Mouse (Mus musculus) intestine, postnatal 0 days (tissue): ENCODE results near the gene Shc3. TPM values are rescaled to one million over a fixed set of nuclear protein-coding genes. Genes with fewer than 3 reads are reported as not detected.

Experiments
- ATAC-seq: fragments of 200-750 bp; cut with Nextera tagmentation; 2 replicates; pipeline ENCODE4 v1.8.0; 2017; ENCODE audit warnings: mild to moderate bottlenecking, moderate TSS enrichment, moderate library complexity
- H3K27ac ChIP-seq: fragments of 300-500 bp; sonication (generic); 2 replicates; pipeline ENCODE4 v1.5.1; 2014; ENCODE audit warnings: mild to moderate bottlenecking, low read depth, low read length, moderate library complexity
- H3K27me3 ChIP-seq: fragments of 300-500 bp; sonication (generic); replicated peaks from 2 replicates; pipeline ENCODE4 v1.6.1; 2014; ENCODE audit warnings: low read length, mixed read lengths; ENCODE audit not compliant: control insufficient read depth, insufficient read depth
- H3K36me3 ChIP-seq: fragments of 300-500 bp; sonication (generic); 2 replicates; pipeline ENCODE4 v1.6.1; 2014; ENCODE audit warnings: mild to moderate bottlenecking, moderate library complexity; ENCODE audit not compliant: control insufficient read depth, insufficient read depth
- H3K4me1 ChIP-seq: fragments of 300-500 bp; sonication (generic); replicated peaks from 2 replicates; pipeline ENCODE4 v1.6.1; 2014; ENCODE audit warnings: antibody characterized with exemption, low read length, mixed read lengths; ENCODE audit not compliant: control insufficient read depth, insufficient read depth
- H3K4me2 ChIP-seq: fragments of 300-500 bp; sonication (generic); replicated peaks from 2 replicates; pipeline ENCODE4 v1.6.1; 2014; ENCODE audit warnings: low read depth, mild to moderate bottlenecking, moderate library complexity
- H3K4me3 ChIP-seq: fragments of 300-500 bp; sonication (generic); 2 replicates; pipeline ENCODE4 v1.5.1; 2014; ENCODE audit warnings: low read depth, low read length
- H3K9ac ChIP-seq: fragments of 300-500 bp; sonication (generic); 2 replicates; pipeline ENCODE4 v1.6.1; 2014; ENCODE audit warnings: mild to moderate bottlenecking, low read depth, low read length
- H3K9me3 ChIP-seq: fragments of 300-500 bp; sonication (generic); 2 replicates; pipeline ENCODE4 v1.6.1; 2016; ENCODE audit warnings: mixed run types; ENCODE audit not compliant: control insufficient read depth
- CTCF ChIP-seq: sonication (generic); IDR thresholded peaks from 2 replicates; pipeline ENCODE4 v1.5.1; 2016; ENCODE audit warnings: low read depth, mild to moderate bottlenecking, control low read depth, antibody characterized with exemption, moderate library complexity
- WGBS: fragments of 180-500 bp; shearing (Covaris S2); extraction: QIAGEN DNeasy Blood & Tissue Kit; methylation state at CpG from one replicate; pipeline ENCODE4 v1.1.7; 2014; 5-methylcytosine and 5-hydroxymethylcytosine counted together
- polyA plus RNA-seq: library from polyadenylated mRNA; unstranded; fragments of >200 nt; fragmentation: Nextera tagmentation; extraction: Ambion mirVana; gene quantifications from 2 replicates; pipeline ENCODE4 v1.2.1, GENCODE M21; 2015

Shc3 gene
- polyA plus RNA-seq, 1 experiment from 2014 or later: 0.17 TPM

DNA sequence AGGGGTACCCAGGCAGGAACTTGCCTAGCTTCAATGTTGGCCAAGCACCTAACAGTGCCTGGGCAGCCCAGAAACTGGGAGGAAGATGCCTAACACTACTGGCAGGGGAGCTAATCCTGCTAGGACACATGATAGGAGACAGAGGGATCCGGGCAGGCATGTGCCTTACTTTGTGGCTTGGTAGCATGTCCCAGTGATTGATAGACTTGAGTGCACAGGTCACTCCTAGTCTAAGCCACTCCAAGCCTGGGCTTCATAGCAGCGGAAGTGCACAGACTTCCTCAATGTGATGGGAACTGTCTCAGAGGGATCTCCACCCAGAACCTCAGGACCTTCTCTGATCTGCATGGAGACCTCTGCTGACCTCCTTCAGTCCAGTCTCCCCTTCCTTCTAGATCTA lies 134.1 kb downstream of the Shc3 start:
- no peaks in the 10 kb centered on the region for H3K4me1 ChIP-seq
- no peak overlapping the region for H3K4me2 ChIP-seq
- H3K27ac ChIP-seq: no peak overlapping the region
- H3K9ac ChIP-seq: no peak overlapping the region
- WGBS: 65% methylated on average over 2 of the region's 2 CpGs
- no peaks in the 10 kb centered on the region for H3K9me3 ChIP-seq
- ATAC-seq: no peak
- H3K27me3 ChIP-seq: no peaks in the 10 kb centered on the region
- no peak overlapping the region for H3K4me3 ChIP-seq
- no peaks in the 10 kb centered on the region for H3K36me3 ChIP-seq
- TF ChIP-seq CTCF: no peak

DNA sequence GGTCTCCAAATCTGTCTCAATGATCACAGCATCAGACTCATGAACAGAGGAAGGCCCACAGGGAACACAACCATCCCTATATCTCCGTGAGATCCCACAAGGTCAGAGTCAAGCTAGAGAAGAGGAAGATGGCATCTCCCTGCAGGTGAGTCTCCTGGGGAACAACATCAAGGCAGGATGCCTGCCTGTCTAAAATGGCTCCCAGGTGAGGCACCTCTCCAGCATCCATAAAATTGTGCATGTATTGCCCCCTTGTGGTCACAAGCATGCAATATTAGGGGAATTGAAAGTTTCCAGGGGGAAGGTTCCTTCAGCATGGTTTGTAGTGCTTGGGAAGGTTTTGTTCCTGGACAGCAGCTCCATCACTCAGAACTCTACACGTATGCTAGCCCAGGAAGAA lies 134.8 kb downstream of the Shc3 start:
- no peak overlapping the region for H3K27ac ChIP-seq
- no peaks in the 10 kb centered on the region for H3K27me3 ChIP-seq
- 72% methylated on average over 2 of the region's 2 CpGs for WGBS
- H3K9ac ChIP-seq: no peak overlapping the region
- no peak for ATAC-seq
- no peaks in the 10 kb centered on the region for H3K9me3 ChIP-seq
- H3K4me1 ChIP-seq: no peaks in the 10 kb centered on the region
- no peak overlapping the region for H3K4me3 ChIP-seq
- TF ChIP-seq CTCF: peak; percentile 69
- no peaks in the 10 kb centered on the region for H3K36me3 ChIP-seq
- H3K4me2 ChIP-seq: no peak overlapping the region

DNA sequence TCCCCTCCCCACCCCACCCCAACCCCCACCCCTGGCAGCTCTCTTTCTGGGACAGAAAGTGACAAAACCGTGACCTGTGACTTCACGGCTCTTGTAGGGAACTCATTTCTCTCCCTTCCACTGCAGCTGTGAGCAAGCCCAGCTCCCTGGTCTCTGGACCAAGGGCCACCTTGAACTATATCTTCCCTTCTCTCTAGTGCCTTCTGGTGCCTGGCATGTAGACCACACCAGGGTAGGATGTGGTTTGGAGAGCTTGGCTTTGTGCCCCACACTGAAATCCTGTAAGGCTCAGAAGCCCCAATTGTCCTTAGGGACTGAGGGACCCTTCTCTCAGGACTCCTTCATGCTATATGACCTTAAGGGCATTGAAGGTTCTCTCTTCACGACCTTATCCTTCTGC lies 135.8 kb downstream of the Shc3 start:
- Histone ChIP-seq H3K4me1 (no peaks in the 10 kb centered on the region), H3K27ac (no peak overlapping the region), H3K4me3 (no peak overlapping the region), H3K4me2 (no peak overlapping the region), H3K9me3 (no peaks in the 10 kb centered on the region), H3K9ac (no peak overlapping the region), H3K36me3 (no peaks in the 10 kb centered on the region), H3K27me3 (no peaks in the 10 kb centered on the region)
- no peak for ATAC-seq
- no peak for TF ChIP-seq CTCF
- 72% methylated on average over 3 of the region's 3 CpGs for WGBS

DNA sequence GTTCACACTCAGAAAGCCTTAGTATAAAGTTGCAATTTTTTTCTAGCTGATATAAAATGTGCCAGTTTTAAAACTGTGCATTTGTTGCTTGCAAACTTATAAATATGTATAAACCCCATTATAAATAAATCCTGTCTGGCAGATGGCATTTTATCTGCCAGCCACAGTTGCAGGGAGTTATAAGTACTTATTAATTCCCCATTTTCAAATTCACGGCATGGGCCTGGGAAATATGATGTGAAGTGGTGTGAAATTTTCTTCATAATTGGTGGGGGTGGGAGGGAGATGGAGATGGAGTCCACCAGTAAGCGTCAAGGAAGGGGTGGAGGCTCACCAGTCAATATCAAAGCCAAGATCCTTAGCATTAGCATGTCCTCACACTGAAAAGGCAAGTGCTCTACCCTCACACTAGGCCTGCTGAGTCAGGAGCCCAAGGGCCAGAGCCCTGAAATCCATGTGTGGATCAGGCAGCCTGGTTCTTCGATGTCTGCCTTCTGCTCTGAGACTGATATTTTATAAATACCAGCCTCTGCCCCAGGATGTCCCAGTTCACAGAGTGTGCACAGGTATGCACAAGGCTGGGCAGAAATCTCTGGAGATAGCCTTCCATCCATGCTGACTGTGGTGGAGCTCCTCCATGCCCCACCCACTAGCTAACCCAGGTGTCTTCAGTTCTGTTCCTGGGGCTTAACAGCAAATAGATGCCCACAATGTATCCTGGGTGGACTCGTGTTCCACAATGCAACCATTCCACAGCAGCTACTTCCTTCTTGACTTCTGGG lies 143.4 kb downstream of the Shc3 start:
- no peak for TF ChIP-seq CTCF

DNA sequence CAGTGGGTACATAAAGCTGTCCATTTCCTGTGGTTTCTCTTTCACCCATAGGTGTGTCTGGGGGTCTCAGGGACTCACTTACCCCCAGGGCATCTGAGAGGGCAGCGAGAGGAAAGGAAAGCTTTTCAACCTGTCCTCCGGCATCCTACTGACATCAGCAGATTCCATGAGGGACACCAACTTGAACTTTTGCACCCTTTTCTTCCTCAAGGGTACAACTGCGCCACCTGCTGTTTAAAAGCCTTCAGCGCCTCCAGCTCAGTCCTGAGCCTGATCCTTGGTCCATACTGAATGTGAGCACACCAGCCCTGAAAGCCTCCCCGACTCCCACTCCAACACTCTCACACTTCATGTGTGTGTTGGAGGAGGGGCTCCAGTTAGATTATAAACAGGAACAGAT lies 144.6 kb downstream of the Shc3 start:
- no peak overlapping the region for H3K4me3 ChIP-seq
- no peaks in the 10 kb centered on the region for H3K4me1 ChIP-seq
- no peaks in the 10 kb centered on the region for H3K27me3 ChIP-seq
- peak; percentile 16; the same call in 1 of the 2 replicates for ATAC-seq
- H3K9ac ChIP-seq: no peak overlapping the region
- H3K4me2 ChIP-seq: no peak overlapping the region
- H3K27ac ChIP-seq: no peak overlapping the region
- no peaks in the 10 kb centered on the region for H3K9me3 ChIP-seq
- H3K36me3 ChIP-seq: no peaks in the 10 kb centered on the region
- peak; percentile 89 for TF ChIP-seq CTCF
- WGBS: 10% methylated on average over 5 of the region's 5 CpGs

More for the DNA sequence above, 143.4 kb downstream of the Shc3 start:
- Histone ChIP-seq H3K36me3 (no peaks in the 10 kb centered on the region), H3K9ac (no peak overlapping the region), H3K27me3 (no peaks in the 10 kb centered on the region), H3K9me3 (no peaks in the 10 kb centered on the region), H3K27ac (no peak overlapping the region), H3K4me1 (no peaks in the 10 kb centered on the region), H3K4me3 (no peak overlapping the region), H3K4me2 (no peak overlapping the region)
- no peak for ATAC-seq
- 82% methylated on average over 4 of the region's 4 CpGs for WGBS

DNA sequence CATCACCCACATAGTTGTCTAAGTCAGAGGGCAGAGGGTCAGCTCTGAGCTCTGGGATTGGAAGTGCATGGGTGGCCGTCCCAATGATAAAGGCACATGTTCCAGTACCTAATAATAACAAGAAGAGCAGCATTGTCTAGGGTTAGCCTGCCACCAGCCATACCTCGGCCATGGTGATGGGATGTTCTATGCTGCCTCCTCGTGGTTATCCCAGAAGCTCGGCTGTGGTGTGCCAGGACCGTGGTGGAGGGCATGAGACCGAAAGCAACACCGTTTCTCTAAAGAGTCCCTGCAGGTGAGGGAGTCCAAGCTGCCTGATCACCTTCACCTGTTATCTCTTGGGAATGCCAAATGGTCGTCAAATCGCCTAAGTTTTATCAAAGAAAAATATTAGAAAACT lies 145.6 kb downstream of the Shc3 start:
- no peak for ATAC-seq
- no peak overlapping the region for H3K27ac ChIP-seq
- H3K9ac ChIP-seq: no peak overlapping the region
- WGBS: 74% methylated on average over 9 of the region's 9 CpGs
- H3K27me3 ChIP-seq: no peaks in the 10 kb centered on the region
- no peak overlapping the region for H3K4me2 ChIP-seq
- H3K36me3 ChIP-seq: no peaks in the 10 kb centered on the region
- H3K4me3 ChIP-seq: no peak overlapping the region
- H3K9me3 ChIP-seq: no peaks in the 10 kb centered on the region
- TF ChIP-seq CTCF: no peak
- H3K4me1 ChIP-seq: no peaks in the 10 kb centered on the region
